Mouse (Mus musculus) telencephalon, adult 2 months (tissue): ENCODE measurements around the gene C1qa.

Source experiments
- DNase-seq: peaks from one replicate; pipeline ENCODE4 v3.0.0-alpha.2; 2011; ENCODE audit warnings: low read depth, low spot score

Gene C1qa

GRCm38 (mm10) chr4:136904767-136905539 lies 6.3 kb upstream of the C1qa start:
- DNase-seq, result no peak

- DNase-seq, result no peak
These were observed 551 bp upstream of the C1qa start for GRCm38 (mm10) chr4:136899154-136899553.

GRCm38 (mm10) chr4:136898084-136898598 lies 462 bp downstream of the C1qa start:
- DNase-seq, result no peak

- DNase-seq, result no peak
These were observed 2.1 kb downstream of the C1qa start for GRCm38 (mm10) chr4:136896461-136896860.

- no peak for DNase-seq
These were observed 2.7 kb downstream of the C1qa start for GRCm38 (mm10) chr4:136895861-136896260.

- DNase-seq, result no peak
These were observed 3.8 kb downstream of the C1qa start for GRCm38 (mm10) chr4:136894821-136895220.

- no peak for DNase-seq
These were observed 4.7 kb downstream of the C1qa start for GRCm38 (mm10) chr4:136893691-136894543.

- peak; percentile 63 for DNase-seq
These were observed 5.8 kb downstream of the C1qa start, which contains the start of gene C1qc for GRCm38 (mm10) chr4:136892811-136893210. Gene C1qc (minus strand): TSS chr4:136893065.

- DNase-seq, result no peak
These were observed 6.2 kb downstream of the C1qa start for GRCm38 (mm10) chr4:136892371-136892770.

- no peak for DNase-seq
These were observed 7.5 kb downstream of the C1qa start for GRCm38 (mm10) chr4:136891115-136891514.

GRCm38 (mm10) chr4:136889981-136890380 lies 8.6 kb downstream of the C1qa start:
- DNase-seq, result no peak

GRCm38 (mm10) chr4:136887714-136888113 lies 10.9 kb downstream of the C1qa start:
- no peak for DNase-seq

GRCm38 (mm10) chr4:136886101-136886500 lies 12.5 kb downstream of the C1qa start, which contains the start of gene C1qb:
Gene C1qb (minus strand): TSS chr4:136886187.
- DNase-seq, result peak; percentile 68

GRCm38 (mm10) chr4:136878601-136879000 lies 20.0 kb downstream of the C1qa start:
- no peak for DNase-seq

GRCm38 (mm10) chr4:136878171-136878570 lies 20.4 kb downstream of the C1qa start:
- no peak for DNase-seq

GRCm38 (mm10) chr4:136876971-136877370 lies 21.6 kb downstream of the C1qa start:
- no peak for DNase-seq

- DNase-seq, result no peak
These were observed 23.6 kb downstream of the C1qa start for GRCm38 (mm10) chr4:136875012-136875411.

- no peak for DNase-seq
These were observed 30.2 kb downstream of the C1qa start for GRCm38 (mm10) chr4:136868371-136868770.

GRCm38 (mm10) chr4:136867690-136868345 lies 30.8 kb downstream of the C1qa start:
- DNase-seq, result no peak

- DNase-seq, result no peak
These were observed 33.1 kb downstream of the C1qa start for GRCm38 (mm10) chr4:136865531-136865930.

GRCm38 (mm10) chr4:136864751-136865470 lies 33.7 kb downstream of the C1qa start:
- DNase-seq, result no peak
